Mouse (Mus musculus): Measurements from ENCODE around the gene Gpx3.

GRCm38 (mm10) chr11:54954716-54955115 is 52.5 kb downstream of the Gpx3 start:
- TF ChIP-seq CTCF (IDR thresholded peaks at IDR 0.05) (no peak), EP300 (IDR thresholded peaks at IDR 0.05) (no peak)
